Mouse (Mus musculus) small intestine, adult 2 months (tissue): Measurements from ENCODE around the gene March8. TPM values are rescaled to one million over a fixed set of nuclear protein-coding genes. Genes with fewer than 3 reads are reported as not detected.

Experiments
- H3K27ac ChIP-seq: fragments of 200-500 bp; 2 replicates; pipeline ENCODE4 v1.5.1; 2012; ENCODE audit warnings: low read depth, low read length, control low read depth, inconsistent platforms; ENCODE audit not compliant: insufficient read depth
- H3K27me3 ChIP-seq: fragments of 200-500 bp; 2 replicates; pipeline ENCODE4 v1.6.1; 2012; ENCODE audit warnings: mild to moderate bottlenecking, moderate library complexity, low read length, inconsistent platforms; ENCODE audit not compliant: control insufficient read depth, insufficient read depth
- H3K36me3 ChIP-seq: fragments of 200-500 bp; 2 replicates; pipeline ENCODE4 v1.6.1; 2012; ENCODE audit warnings: mild to moderate bottlenecking, low read length, control low read depth, inconsistent platforms; ENCODE audit not compliant: control insufficient read depth, insufficient read depth
- H3K4me1 ChIP-seq: fragments of 200-500 bp; 2 replicates; pipeline ENCODE4 v1.6.1; 2012; ENCODE audit warnings: low read length, inconsistent platforms, mixed read lengths; ENCODE audit not compliant: control insufficient read depth, insufficient read depth, insufficient read length
- H3K4me3 ChIP-seq: fragments of 200-500 bp; 2 replicates; pipeline ENCODE4 v1.5.1; 2012; ENCODE audit warnings: low read depth, mild to moderate bottlenecking, control low read depth, inconsistent platforms, low read length, moderate library complexity
- CTCF ChIP-seq: fragments of 200-500 bp; IDR thresholded peaks from 2 replicates; pipeline ENCODE4 v1.5.1; 2012; ENCODE audit warnings: low read depth, mild to moderate bottlenecking, control low read depth, inconsistent platforms, low read length, moderate library complexity, mixed read lengths; ENCODE audit not compliant: insufficient replicate concordance, insufficient read length; ENCODE audit errors: extremely low read depth
- POLR2A ChIP-seq: fragments of 200-500 bp; IDR thresholded peaks from 2 replicates; pipeline ENCODE4 v1.6.1; 2012; ENCODE audit warnings: low read depth, mild to moderate bottlenecking, control low read depth, inconsistent platforms, low read length, moderate library complexity
- WGBS: fragments of 180-500 bp; shearing (Covaris S2); methylation state at CpG from one replicate; pipeline ENCODE4 v1.1.7; 2018; 5-methylcytosine and 5-hydroxymethylcytosine counted together
- polyA plus RNA-seq: library from polyadenylated mRNA; depleted of rRNA; stranded (reverse); fragments of >200 nt; gene quantifications from 2 replicates; pipeline ENCODE4 v1.2.3, GENCODE M21; 2012; rRNA removed

March8 gene
- 39.1 and 65.1 TPM in 2 replicates for polyA plus RNA-seq

- peak within 1 kb of the TSS; percentile 45 for H3K27ac ChIP-seq
- no peaks in the 10 kb centered on the region; the same call in 1 of the 2 replicates for H3K4me1 ChIP-seq
- under 1% methylated on average over 75 of the region's 75 CpGs for WGBS
- no peaks in the 10 kb centered on the region; the same call in 1 of the 2 replicates for H3K36me3 ChIP-seq
- TF ChIP-seq POLR2A (peak; percentile 40; the same call in 1 of the 2 replicates), CTCF (no peak)
- H3K4me3 ChIP-seq = peak within 1 kb of the TSS; percentile 71
- H3K27me3 ChIP-seq = no peaks in the 10 kb centered on the region
Observed at GRCm38 (mm10) chr6:116337835-116338501, at the start of gene March8. March8 (plus strand) TSS chr6:116338024.

- H3K4me3 ChIP-seq = no peak overlapping the region
- H3K4me1 ChIP-seq = no peaks in the 10 kb centered on the region
- WGBS = 61% methylated on average over 2 of the region's 2 CpGs
- H3K27me3 ChIP-seq = no peaks in the 10 kb centered on the region
- no peak overlapping the region for H3K27ac ChIP-seq
- no peak for TF ChIP-seq POLR2A
- no peak for TF ChIP-seq CTCF
- H3K36me3 ChIP-seq = no peaks in the 10 kb centered on the region
Observed at GRCm38 (mm10) chr6:116311411-116311810, 26.4 kb upstream of the March8 start.

GRCm38 (mm10) chr6:116319259-116319658 lies 18.6 kb upstream of the March8 start:
- 76% methylated on average over 3 of the region's 3 CpGs for WGBS
- Histone ChIP-seq H3K27ac (no peak overlapping the region), H3K4me3 (no peak overlapping the region)

DNA sequence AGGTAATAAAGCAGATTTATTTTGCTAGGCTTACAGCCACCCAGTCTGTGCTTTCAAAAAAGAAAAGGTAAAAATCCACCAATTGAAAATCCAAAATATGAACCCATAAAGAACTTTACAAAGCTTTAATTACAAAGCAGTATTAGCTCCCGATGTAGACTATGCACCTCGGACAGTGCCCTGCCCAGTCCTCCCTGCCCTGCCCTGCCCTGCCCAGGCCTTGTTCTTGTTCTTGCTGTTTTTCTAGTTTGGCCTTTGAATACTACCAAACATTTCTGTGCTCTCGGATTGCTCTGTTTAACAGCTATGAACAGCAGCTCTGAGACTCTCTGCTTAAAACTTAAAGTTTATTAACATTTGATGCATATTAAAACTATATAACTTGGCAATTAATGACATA lies 11.2 kb upstream of the March8 start:
- Histone ChIP-seq H3K36me3 (no peaks in the 10 kb centered on the region), H3K4me3 (no peak overlapping the region), H3K27me3 (no peaks in the 10 kb centered on the region), H3K27ac (no peak overlapping the region), H3K4me1 (no peaks in the 10 kb centered on the region)
- WGBS = 40% methylated on average over 3 of the region's 3 CpGs
- TF ChIP-seq POLR2A (no peak), CTCF (no peak)

More at GRCm38 (mm10) chr6:116319259-116319658, 18.6 kb upstream of the March8 start:
- H3K27me3 ChIP-seq = no peaks in the 10 kb centered on the region
- TF ChIP-seq CTCF = no peak
- H3K4me1 ChIP-seq = no peaks in the 10 kb centered on the region; the same call in 1 of the 2 replicates
- H3K36me3 ChIP-seq = no peaks in the 10 kb centered on the region

- Histone ChIP-seq H3K4me1 (no peaks in the 10 kb centered on the region), H3K27me3 (no peaks in the 10 kb centered on the region), H3K27ac (no peak overlapping the region), H3K36me3 (no peaks in the 10 kb centered on the region), H3K4me3 (no peak overlapping the region)
- TF ChIP-seq POLR2A (no peak), CTCF (no peak)
- WGBS = 76% methylated on average over 2 of the region's 2 CpGs
Observed at GRCm38 (mm10) chr6:116331396-116331795, 6.4 kb upstream of the March8 start.

GRCm38 (mm10) chr6:116337466-116337834 lies 374 bp upstream of the March8 start:
- Histone ChIP-seq H3K27me3 (no peaks in the 10 kb centered on the region), H3K36me3 (no peaks in the 10 kb centered on the region), H3K27ac (no peak overlapping the region), H3K4me1 (no peaks in the 10 kb centered on the region; the same call in 1 of the 2 replicates), H3K4me3 (peak overlapping the region; percentile 71)
- TF ChIP-seq CTCF (no peak), POLR2A (no peak)
- 3% methylated on average over 7 of the region's 7 CpGs for WGBS

DNA sequence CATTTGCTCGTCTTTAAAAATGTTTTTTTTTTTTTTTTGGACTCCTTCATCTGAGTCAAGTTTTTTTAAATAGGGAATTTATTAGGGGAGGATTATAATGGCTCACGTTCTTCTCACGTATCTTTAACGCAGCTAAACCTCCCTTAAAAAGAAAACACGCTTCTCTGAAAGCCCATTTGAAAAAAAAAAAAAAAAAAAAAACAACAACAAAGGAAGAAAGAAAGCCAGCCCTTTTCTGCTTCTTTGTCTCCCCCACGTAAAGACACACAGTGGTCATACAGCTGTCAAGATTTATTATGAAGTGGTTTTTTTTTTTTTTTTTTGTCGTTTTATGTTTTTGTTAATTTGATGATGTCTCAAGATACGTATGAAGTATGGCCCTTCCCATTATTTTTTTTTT lies 696 bp downstream of the March8 start:
- H3K27ac ChIP-seq = peak overlapping the region; percentile 45
- peak overlapping the region; percentile 71 for H3K4me3 ChIP-seq
- 6% methylated on average over 8 of the region's 8 CpGs for WGBS
- peaks cover 1% of the 10 kb centered on the region; the same call in 1 of the 2 replicates for H3K36me3 ChIP-seq
- H3K4me1 ChIP-seq = no peaks in the 10 kb centered on the region; the same call in 1 of the 2 replicates
- no peak for TF ChIP-seq POLR2A
- no peak for TF ChIP-seq CTCF
- no peaks in the 10 kb centered on the region for H3K27me3 ChIP-seq

GRCm38 (mm10) chr6:116339088-116339487 lies 1.3 kb downstream of the March8 start:
- Histone ChIP-seq H3K27ac (no peak overlapping the region), H3K4me3 (no peak overlapping the region), H3K27me3 (no peaks in the 10 kb centered on the region), H3K36me3 (peaks cover 1% of the 10 kb centered on the region; the same call in 1 of the 2 replicates), H3K4me1 (no peaks in the 10 kb centered on the region; the same call in 1 of the 2 replicates)
- no peak for TF ChIP-seq POLR2A
- no peak for TF ChIP-seq CTCF
- WGBS = 48% methylated on average over 5 of the region's 5 CpGs
